Mouse (Mus musculus): ENCODE data around the gene Plin2. TPM values are rescaled to one million over a fixed set of nuclear protein-coding genes. Genes with fewer than 3 reads are reported as not detected.

The Plin2 gene
- 74.6 and 75.8 TPM in 2 replicates for polyA plus RNA-seq (2016; fragmentation: Nextera tagmentation; extraction: Ambion mirVana)

DNA sequence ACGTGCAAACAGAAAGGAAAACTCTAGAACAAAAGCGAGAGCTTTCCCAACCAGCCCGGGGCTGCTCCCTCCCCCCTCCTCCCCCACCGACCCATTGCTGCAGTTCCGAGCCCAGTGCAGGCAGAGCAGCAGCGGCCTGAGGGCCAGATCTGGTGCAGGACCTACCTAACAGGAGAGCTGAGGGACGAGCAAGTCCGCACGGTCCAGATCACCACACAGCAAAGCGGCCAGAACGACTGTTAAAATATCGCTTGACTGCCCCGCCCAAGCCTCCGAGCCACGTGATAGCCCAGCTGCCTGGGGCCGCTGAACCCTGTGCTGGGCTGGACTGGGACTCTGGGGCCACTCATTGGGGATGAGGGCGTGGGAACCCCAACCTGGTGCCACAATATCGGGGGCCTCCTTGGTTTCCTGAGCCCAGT, at the start of gene Plin2:
Gene Plin2, minus strand, starts transcription at position 281 of the 422 bp plus-strand sequence.
- peaks cover 30% of the 10 kb centered on the region for H3K36me3 ChIP-seq
- peak; percentile 87 for DNase-seq (ENCODE audit: low spot score)
- H3K4me1 ChIP-seq = peaks cover 25% of the 10 kb centered on the region
- 1% methylated on average over 18 of the region's 18 CpGs for WGBS
- H3K27ac ChIP-seq = peak within 1 kb of the TSS; percentile 94
- peak within 1 kb of the TSS; percentile 73 for H3K4me3 ChIP-seq
- no peaks in the 10 kb centered on the region for H3K27me3 ChIP-seq (ENCODE audit: low read depth, poor library complexity, severe bottlenecking)
- H3K9me3 ChIP-seq (replicated peaks) = no peaks in the 10 kb centered on the region

DNA sequence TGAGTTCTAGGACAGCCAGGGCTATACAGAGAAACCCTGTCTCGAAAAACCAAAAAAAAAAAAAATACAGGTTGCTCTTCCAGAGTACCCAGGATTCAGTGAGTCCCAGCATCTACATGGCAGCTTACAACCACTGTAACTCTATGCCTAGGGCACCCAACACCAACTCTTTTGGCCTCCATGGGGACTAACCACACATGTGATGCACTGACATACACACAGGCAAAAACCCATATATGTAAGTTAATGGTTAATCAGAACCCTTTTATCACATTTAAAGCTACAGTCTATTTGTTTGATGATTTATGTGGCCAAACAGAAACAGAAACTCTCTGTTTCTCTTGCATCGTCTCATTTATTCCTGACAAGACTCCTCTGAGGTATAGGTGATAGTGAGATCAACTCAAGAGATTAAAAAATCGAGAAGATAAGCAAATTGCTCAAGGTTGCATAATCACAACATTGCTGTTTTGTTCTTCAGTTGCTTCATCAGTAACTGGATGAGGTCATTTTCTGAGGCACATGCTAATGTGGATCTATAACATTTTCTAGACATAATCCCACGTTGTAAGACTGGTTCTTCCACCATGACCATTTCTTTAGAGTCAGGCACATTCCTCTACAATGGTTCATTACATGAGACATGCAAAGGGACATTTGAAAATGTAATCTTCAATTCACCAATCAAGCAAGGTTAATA, 49.2 kb upstream of the Plin2 start:
- WGBS = 81% methylated on average over 4 of the region's 4 CpGs
- H3K36me3 ChIP-seq = no peaks in the 10 kb centered on the region
- H3K27ac ChIP-seq = no peak overlapping the region
- DNase-seq (ENCODE audit: low spot score) = no peak
- no peaks in the 10 kb centered on the region; the same call in 1 of the 2 replicates for H3K9me3 ChIP-seq (replicated peaks)
- H3K4me3 ChIP-seq = no peak overlapping the region
- H3K4me1 ChIP-seq = no peaks in the 10 kb centered on the region
- no peaks in the 10 kb centered on the region for H3K27me3 ChIP-seq (ENCODE audit: low read depth, poor library complexity, severe bottlenecking)

DNA sequence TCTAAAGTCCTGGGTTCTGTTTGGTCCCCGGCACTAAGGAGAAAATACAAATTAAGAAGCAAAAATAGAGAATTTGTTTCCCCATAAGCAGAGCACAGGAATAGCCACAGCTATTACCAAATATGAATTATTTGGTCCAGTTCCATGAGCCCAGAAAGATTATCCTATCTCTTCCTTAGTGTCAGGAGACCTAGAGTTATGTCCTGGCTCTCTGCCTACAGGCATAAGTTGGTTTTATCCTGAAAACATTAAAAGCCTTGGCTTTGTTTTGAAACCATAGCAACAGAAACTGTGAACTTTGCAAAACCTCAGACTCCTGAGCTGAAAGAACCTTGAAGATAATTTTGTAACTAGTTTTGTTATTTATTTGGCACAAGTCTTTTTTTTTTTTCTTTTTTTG, 47.3 kb upstream of the Plin2 start:
- no peaks in the 10 kb centered on the region for H3K36me3 ChIP-seq
- 90% methylated on average over 1 of the region's 1 CpGs for WGBS
- H3K9me3 ChIP-seq (replicated peaks) = no peaks in the 10 kb centered on the region; the same call in 1 of the 2 replicates
- no peak overlapping the region for H3K27ac ChIP-seq
- DNase-seq (ENCODE audit: low spot score) = no peak
- no peak overlapping the region for H3K4me3 ChIP-seq
- no peaks in the 10 kb centered on the region for H3K27me3 ChIP-seq (ENCODE audit: low read depth, poor library complexity, severe bottlenecking)
- H3K4me1 ChIP-seq = no peaks in the 10 kb centered on the region; the same call in 1 of the 2 replicates

DNA sequence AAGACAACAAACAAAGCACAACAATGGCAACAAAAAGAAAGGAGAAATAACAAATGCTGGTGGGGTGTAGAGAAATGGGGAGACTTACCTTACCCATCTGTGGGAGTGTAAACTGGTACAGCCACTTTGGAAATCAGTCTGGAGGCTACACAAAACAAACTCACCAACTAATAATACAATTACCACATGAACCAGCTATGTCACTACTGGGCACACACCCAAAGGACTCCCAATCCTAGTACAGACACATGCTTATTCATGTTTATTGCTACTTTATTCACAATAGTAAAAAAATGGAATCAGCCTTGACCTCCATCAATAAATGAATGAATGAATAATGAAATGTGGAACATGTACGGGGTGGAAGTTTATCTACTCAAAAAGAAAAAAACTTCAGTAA, 45.5 kb upstream of the Plin2 start:
- Histone ChIP-seq H3K9me3 (replicated peaks) (no peaks in the 10 kb centered on the region; the same call in 1 of the 2 replicates), H3K27ac (no peak overlapping the region), H3K4me1 (no peaks in the 10 kb centered on the region; the same call in 1 of the 2 replicates), H3K36me3 (no peaks in the 10 kb centered on the region), H3K4me3 (no peak overlapping the region), H3K27me3 (ENCODE audit: low read depth, poor library complexity, severe bottlenecking) (no peaks in the 10 kb centered on the region)
- DNase-seq (ENCODE audit: low spot score) = no peak
- 91% methylated on average over 1 of the region's 1 CpGs for WGBS

DNA sequence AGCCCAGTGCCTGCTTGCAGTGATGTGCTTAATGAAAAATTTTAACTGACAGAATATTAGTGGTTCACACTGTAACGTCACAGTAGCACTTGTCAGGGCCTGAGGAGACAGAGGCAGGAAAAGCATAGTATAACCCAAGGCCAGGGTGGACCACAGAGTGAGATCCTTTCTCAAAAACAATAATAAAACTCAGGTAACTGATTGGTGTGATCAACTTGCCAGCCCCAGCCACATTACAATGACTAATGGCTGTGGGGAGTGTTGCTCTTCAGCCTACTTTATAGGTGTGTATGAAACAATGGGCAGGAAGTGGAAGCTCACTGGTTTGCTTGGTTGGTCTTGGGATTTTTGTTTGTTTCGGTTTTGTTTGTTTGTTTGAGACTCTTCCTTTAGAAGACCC, 43.7 kb upstream of the Plin2 start:
- 73% methylated on average over 2 of the region's 2 CpGs for WGBS
- no peaks in the 10 kb centered on the region for H3K36me3 ChIP-seq
- H3K27me3 ChIP-seq (ENCODE audit: low read depth, poor library complexity, severe bottlenecking) = no peaks in the 10 kb centered on the region
- DNase-seq (ENCODE audit: low spot score) = no peak
- H3K27ac ChIP-seq = no peak overlapping the region
- no peaks in the 10 kb centered on the region; the same call in 1 of the 2 replicates for H3K9me3 ChIP-seq (replicated peaks)
- no peak overlapping the region for H3K4me3 ChIP-seq
- H3K4me1 ChIP-seq = no peaks in the 10 kb centered on the region; the same call in 1 of the 2 replicates

DNA sequence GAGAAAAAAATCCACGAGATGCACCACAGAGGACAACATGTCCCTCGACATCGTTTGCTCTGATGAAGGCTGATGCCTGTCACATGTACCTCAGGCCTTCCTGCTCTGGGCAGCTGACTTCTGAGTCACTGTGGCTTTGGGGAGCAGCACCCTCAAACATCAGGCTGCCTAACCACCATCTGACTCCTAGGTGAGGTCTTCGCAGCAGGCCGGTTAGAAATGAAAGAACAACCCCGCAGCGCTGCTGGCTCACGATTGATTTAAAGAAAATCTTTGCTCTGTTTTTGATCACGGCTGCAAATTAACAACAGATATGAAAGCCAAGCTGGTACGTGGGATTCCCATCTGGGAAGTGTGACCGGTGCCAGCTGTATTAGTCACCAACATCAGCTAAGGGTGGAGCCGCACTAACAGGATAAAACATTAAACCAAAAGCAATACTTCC, 42.9 kb upstream of the Plin2 start:
- H3K9me3 ChIP-seq (replicated peaks) = no peaks in the 10 kb centered on the region; the same call in 1 of the 2 replicates
- DNase-seq (ENCODE audit: low spot score) = no peak

DNA sequence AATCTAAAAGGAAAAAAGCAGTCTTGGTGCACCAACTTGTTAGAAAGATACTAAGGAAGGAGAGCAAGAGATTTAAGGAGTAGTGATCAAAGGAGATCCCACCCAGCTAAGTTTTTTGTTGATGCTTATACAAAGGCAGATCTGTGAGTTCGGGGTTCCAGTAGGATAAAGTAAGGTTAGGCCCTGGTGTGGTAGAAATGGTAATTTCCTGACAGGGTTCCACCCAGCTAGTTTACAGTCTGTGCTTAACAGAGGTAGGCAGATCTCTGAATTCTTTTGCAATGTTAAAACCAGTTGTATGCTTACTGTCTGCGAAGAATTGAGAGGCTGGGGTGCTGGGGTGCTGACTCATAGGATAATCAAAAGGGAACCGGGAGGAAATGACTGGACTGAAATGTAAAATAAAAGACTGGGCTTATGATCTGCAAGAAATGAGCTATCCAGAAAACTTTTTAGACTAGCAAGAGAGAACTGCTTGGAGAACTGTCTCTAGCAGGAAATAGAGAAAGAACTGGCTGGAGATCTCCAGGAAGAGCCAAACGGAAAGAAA, 40.9 kb upstream of the Plin2 start:
- Histone ChIP-seq H3K27me3 (ENCODE audit: low read depth, poor library complexity, severe bottlenecking) (no peaks in the 10 kb centered on the region), H3K27ac (no peak overlapping the region), H3K4me3 (no peak overlapping the region), H3K4me1 (no peaks in the 10 kb centered on the region; the same call in 1 of the 2 replicates), H3K36me3 (no peaks in the 10 kb centered on the region), H3K9me3 (replicated peaks) (no peaks in the 10 kb centered on the region; the same call in 1 of the 2 replicates)
- no peak for DNase-seq (ENCODE audit: low spot score)
- WGBS = 75% methylated on average over 4 of the region's 4 CpGs

More for the DNA sequence above, 42.9 kb upstream of the Plin2 start:
- H3K36me3 ChIP-seq = no peaks in the 10 kb centered on the region
- 79% methylated on average over 12 of the region's 12 CpGs for WGBS
- no peaks in the 10 kb centered on the region; the same call in 1 of the 2 replicates for H3K4me1 ChIP-seq
- no peak overlapping the region for H3K27ac ChIP-seq
- H3K4me3 ChIP-seq = no peak overlapping the region
- H3K27me3 ChIP-seq (ENCODE audit: low read depth, poor library complexity, severe bottlenecking) = no peaks in the 10 kb centered on the region

DNA sequence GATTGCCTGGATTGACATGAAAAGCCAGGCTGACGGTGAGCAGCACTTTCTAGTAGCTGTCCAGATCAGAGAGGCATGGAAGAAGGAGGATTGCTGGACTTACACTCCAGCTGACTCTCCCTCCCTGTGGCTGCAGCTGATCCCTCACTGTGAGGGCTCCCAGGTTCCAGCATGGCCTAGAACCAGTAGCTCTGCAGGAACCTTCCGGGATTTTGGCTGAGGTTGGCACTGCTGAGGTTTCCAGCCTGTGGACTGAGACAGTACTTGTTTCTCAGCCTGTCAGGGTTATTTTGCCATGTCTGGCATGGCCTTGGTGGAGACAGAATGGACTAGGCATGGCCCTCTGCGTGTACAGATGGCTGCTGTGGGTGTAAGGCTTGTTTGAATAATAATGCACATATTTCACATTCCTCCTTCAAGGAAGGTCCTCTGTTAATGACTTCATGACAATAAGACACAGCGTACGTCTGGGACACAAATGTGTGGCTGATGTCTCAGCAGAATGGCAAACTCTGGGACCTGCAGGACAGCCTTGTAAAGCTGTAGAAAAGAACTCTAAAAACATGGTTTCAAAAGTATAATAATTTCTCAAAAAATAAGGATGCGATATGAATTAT, 40.3 kb upstream of the Plin2 start:
- no peak for DNase-seq (ENCODE audit: low spot score)
- no peak overlapping the region for H3K4me3 ChIP-seq
- H3K27me3 ChIP-seq (ENCODE audit: low read depth, poor library complexity, severe bottlenecking) = no peaks in the 10 kb centered on the region
- no peaks in the 10 kb centered on the region; the same call in 1 of the 2 replicates for H3K4me1 ChIP-seq
- no peaks in the 10 kb centered on the region for H3K36me3 ChIP-seq
- WGBS = 83% methylated on average over 6 of the region's 6 CpGs
- no peaks in the 10 kb centered on the region; the same call in 1 of the 2 replicates for H3K9me3 ChIP-seq (replicated peaks)
- H3K27ac ChIP-seq = no peak overlapping the region

DNA sequence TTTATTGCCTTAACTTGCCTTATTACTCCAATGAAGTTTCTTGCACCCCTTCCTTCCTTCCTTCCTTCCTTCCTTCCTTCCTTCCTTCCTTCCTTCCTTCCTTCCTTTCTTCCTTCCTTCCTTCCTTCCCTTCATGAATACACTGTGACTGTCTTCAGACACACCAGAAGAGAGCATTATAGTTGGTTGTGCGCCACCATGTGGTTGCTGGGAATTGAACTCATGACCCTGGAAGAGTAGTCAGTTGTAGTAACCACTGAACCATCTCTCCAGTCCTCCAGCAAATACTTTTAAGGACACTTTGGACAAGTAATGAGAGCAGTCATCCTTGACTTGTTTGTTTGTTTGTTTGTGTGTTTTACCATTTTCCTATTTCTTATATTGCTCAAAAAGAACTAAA, 38.9 kb upstream of the Plin2 start:
- DNase-seq (ENCODE audit: low spot score) = no peak
- H3K4me3 ChIP-seq = no peak overlapping the region
- H3K4me1 ChIP-seq = no peaks in the 10 kb centered on the region; the same call in 1 of the 2 replicates
- WGBS = 31% methylated on average over 1 of the region's 1 CpGs
- no peaks in the 10 kb centered on the region for H3K36me3 ChIP-seq
- H3K27me3 ChIP-seq (ENCODE audit: low read depth, poor library complexity, severe bottlenecking) = no peaks in the 10 kb centered on the region
- H3K9me3 ChIP-seq (replicated peaks) = no peaks in the 10 kb centered on the region
- H3K27ac ChIP-seq = no peak overlapping the region

DNA sequence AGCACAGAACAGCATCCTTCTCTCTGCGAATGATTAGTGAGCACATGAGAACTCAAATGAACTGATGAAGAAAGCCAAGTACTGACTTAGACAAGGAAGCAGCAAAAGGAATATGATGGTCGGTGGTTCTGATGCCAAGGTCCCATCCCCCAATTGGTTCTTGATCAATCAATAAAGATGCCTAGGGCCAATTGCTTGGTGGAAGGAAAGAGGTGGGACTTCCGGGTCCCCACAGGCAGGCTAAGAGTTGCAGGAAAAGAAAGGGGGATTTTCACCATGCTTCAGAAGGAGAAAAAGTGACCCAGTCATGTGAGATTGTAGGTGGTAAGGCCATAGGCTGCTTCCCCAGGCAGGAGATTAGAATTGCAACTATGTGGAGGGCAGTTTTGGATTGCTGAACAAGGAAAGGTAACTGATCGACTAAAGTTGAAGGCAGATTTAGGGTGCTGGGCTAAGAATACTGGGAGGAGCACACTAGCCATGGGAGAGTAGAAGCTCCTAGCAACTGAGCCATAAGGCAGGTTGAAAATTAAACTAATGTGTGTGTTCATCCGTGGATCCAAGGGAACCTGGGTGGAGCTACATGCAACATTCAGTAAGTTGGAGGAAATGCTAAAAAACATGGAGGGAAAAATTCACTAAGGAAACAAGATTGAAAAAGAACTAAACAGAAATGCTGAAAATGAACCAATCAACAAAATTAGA, 29.5 kb upstream of the Plin2 start:
- H3K4me1 ChIP-seq = no peaks in the 10 kb centered on the region
- no peak for DNase-seq (ENCODE audit: low spot score)
- WGBS = 77% methylated on average over 5 of the region's 5 CpGs
- H3K27ac ChIP-seq = no peak overlapping the region
- H3K4me3 ChIP-seq = no peak overlapping the region
- no peaks in the 10 kb centered on the region for H3K9me3 ChIP-seq (replicated peaks)
- H3K27me3 ChIP-seq (ENCODE audit: low read depth, poor library complexity, severe bottlenecking) = no peaks in the 10 kb centered on the region
- no peaks in the 10 kb centered on the region for H3K36me3 ChIP-seq

DNA sequence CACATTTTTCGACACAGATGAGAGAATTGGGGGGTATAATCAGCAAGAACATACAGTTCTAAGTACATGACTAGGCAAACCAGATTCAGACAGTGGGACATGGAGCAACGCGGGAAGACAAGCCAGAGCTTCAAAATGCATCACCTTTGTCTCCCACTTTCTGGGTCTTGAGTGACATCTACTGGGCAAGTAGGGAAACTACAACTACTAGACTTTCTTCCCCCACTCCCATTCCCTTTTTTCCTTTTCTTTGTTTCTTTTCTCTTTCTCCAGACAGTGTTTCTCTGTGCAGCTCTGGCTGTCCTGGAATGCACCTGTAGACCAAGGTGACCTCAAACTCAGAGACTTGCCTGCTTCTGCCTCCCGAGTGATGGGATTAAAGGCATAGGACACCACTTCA, 27.0 kb upstream of the Plin2 start:
- 0 out of 2 replicates have a peak overlapping the region, but pooled peaks have one; percentile 31 for H3K27ac ChIP-seq
- WGBS = 10% methylated on average over 4 of the region's 4 CpGs
- H3K4me1 ChIP-seq = no peaks in the 10 kb centered on the region

DNA sequence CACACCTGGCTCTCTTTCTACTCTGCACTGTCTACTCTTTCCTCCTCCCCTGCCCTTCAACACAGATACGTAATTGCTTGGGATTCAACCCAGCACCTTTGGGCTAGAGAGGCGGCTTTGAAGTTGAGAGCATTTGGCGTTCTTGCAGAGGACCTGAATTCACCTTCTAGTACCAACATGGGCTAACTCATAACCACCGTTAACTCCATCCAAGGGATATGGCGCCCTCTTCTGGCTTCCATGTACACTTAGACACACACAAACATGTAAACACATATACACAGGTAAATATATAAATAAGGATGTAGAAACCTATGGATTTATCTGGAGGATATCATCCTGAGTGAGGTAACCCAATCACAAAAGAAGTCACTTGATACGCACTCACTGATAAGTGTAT, 25.2 kb upstream of the Plin2 start:
- Histone ChIP-seq H3K27me3 (ENCODE audit: low read depth, poor library complexity, severe bottlenecking) (no peaks in the 10 kb centered on the region), H3K4me1 (peaks cover 11% of the 10 kb centered on the region), H3K9me3 (replicated peaks) (no peaks in the 10 kb centered on the region), H3K27ac (no peak overlapping the region), H3K36me3 (no peaks in the 10 kb centered on the region), H3K4me3 (no peak overlapping the region)
- DNase-seq (ENCODE audit: low spot score) = peak; percentile 43
- WGBS = 41% methylated on average over 6 of the region's 6 CpGs

More for the DNA sequence above, 27.0 kb upstream of the Plin2 start:
- DNase-seq (ENCODE audit: low spot score) = peak; percentile 36
- no peaks in the 10 kb centered on the region for H3K27me3 ChIP-seq (ENCODE audit: low read depth, poor library complexity, severe bottlenecking)
- H3K36me3 ChIP-seq = no peaks in the 10 kb centered on the region
- H3K4me3 ChIP-seq = no peak overlapping the region
- H3K9me3 ChIP-seq (replicated peaks) = no peaks in the 10 kb centered on the region

Measured in limb, embryonic 10.5 days (tissue).